Mouse (Mus musculus): ENCODE results near the gene Pigz. TPM values are rescaled to one million over a fixed set of nuclear protein-coding genes. Genes with fewer than 3 reads are reported as not detected.

Gene Pigz
- 0.25 and 0.67 TPM in 2 replicates for polyA plus RNA-seq (2014; fragmentation: Nextera tagmentation; extraction: Ambion mirVana)

- Histone ChIP-seq H3K9ac (ENCODE audit: low read length) (peak within 1 kb of the TSS; percentile 54), H3K4me3 (ENCODE audit: low read depth, low read length) (peak within 1 kb of the TSS; percentile 42), H3K36me3 (ENCODE audit: control insufficient read depth, insufficient read depth, low read length) (no peaks in the 10 kb centered on the region), H3K4me2 (ENCODE audit: low read depth, severe bottlenecking) (peak within 1 kb of the TSS; percentile 78), H3K27me3 (ENCODE audit: control insufficient read depth, insufficient read depth, low read length) (peaks cover 37% of the 10 kb centered on the region), H3K4me1 (ENCODE audit: control insufficient read depth, insufficient read depth, low read length) (0 out of 2 replicates have a peak, but pooled peaks cover 7% of the 10 kb centered on the region), H3K27ac (replicated peaks; ENCODE audit: low read depth, low read length) (no peak within 1 kb of the TSS), H3K9me3 (ENCODE audit: control insufficient read depth, low read length) (no peaks in the 10 kb centered on the region)
- DNase-seq (ENCODE audit: low spot score) (peak; percentile 50), ATAC-seq (ENCODE audit: insufficient number of reproducible peaks, low FRiP score, low TSS enrichment, low read depth) (no peak)
- 10% methylated on average over 42 of the region's 42 CpGs for WGBS
Observed at GRCm38 (mm10) chr16:31933751-31934549, at the start of gene Pigz. Gene Pigz, plus strand, starts transcription at chr16:31933851.

GRCm38 (mm10) chr16:31883902-31884301 lies 49.7 kb upstream of the Pigz start:
- 8% methylated on average over 6 of the region's 6 CpGs for WGBS
- no peaks in the 10 kb centered on the region for H3K9me3 ChIP-seq (ENCODE audit: control insufficient read depth, low read length)
- peak overlapping the region; percentile 13; the same call in 1 of the 2 replicates for H3K4me2 ChIP-seq (ENCODE audit: low read depth, severe bottlenecking)
- H3K9ac ChIP-seq (ENCODE audit: low read length), result 0 out of 2 replicates have a peak overlapping the region, but pooled peaks have one; percentile 4
- 0 out of 2 replicates have a peak, but pooled peaks have one; percentile 44 for ATAC-seq (ENCODE audit: insufficient number of reproducible peaks, low FRiP score, low TSS enrichment, low read depth)
- H3K27ac ChIP-seq (replicated peaks; ENCODE audit: low read depth, low read length), result no peak overlapping the region
- no peaks in the 10 kb centered on the region for H3K27me3 ChIP-seq (ENCODE audit: control insufficient read depth, insufficient read depth, low read length)
- peaks cover 5% of the 10 kb centered on the region; the same call in 1 of the 2 replicates for H3K4me1 ChIP-seq (ENCODE audit: control insufficient read depth, insufficient read depth, low read length)
- H3K36me3 ChIP-seq (ENCODE audit: control insufficient read depth, insufficient read depth, low read length), result no peaks in the 10 kb centered on the region
- DNase-seq (ENCODE audit: low spot score), result peak; percentile 36
- no peak overlapping the region for H3K4me3 ChIP-seq (ENCODE audit: low read depth, low read length)

GRCm38 (mm10) chr16:31890907-31891306 lies 42.7 kb upstream of the Pigz start:
- no peaks in the 10 kb centered on the region for H3K9me3 ChIP-seq (ENCODE audit: control insufficient read depth, low read length)
- no peak overlapping the region for H3K4me3 ChIP-seq (ENCODE audit: low read depth, low read length)
- H3K9ac ChIP-seq (ENCODE audit: low read length), result no peak overlapping the region
- H3K4me1 ChIP-seq (ENCODE audit: control insufficient read depth, insufficient read depth, low read length), result no peaks in the 10 kb centered on the region
- ATAC-seq (ENCODE audit: insufficient number of reproducible peaks, low FRiP score, low TSS enrichment, low read depth) (no peak), DNase-seq (ENCODE audit: low spot score) (no peak)
- H3K4me2 ChIP-seq (ENCODE audit: low read depth, severe bottlenecking), result no peak overlapping the region
- H3K27me3 ChIP-seq (ENCODE audit: control insufficient read depth, insufficient read depth, low read length), result no peaks in the 10 kb centered on the region
- no peaks in the 10 kb centered on the region for H3K36me3 ChIP-seq (ENCODE audit: control insufficient read depth, insufficient read depth, low read length)
- WGBS, result 83% methylated on average over 7 of the region's 7 CpGs
- no peak overlapping the region for H3K27ac ChIP-seq (replicated peaks; ENCODE audit: low read depth, low read length)

GRCm38 (mm10) chr16:31893396-31894141 lies 40.1 kb upstream of the Pigz start:
- H3K4me1 ChIP-seq (ENCODE audit: control insufficient read depth, insufficient read depth, low read length), result peaks cover 10% of the 10 kb centered on the region
- H3K4me2 ChIP-seq (ENCODE audit: low read depth, severe bottlenecking), result no peak overlapping the region
- H3K36me3 ChIP-seq (ENCODE audit: control insufficient read depth, insufficient read depth, low read length), result no peaks in the 10 kb centered on the region
- H3K9ac ChIP-seq (ENCODE audit: low read length), result no peak overlapping the region
- no peak for ATAC-seq (ENCODE audit: insufficient number of reproducible peaks, low FRiP score, low TSS enrichment, low read depth)
- no peaks in the 10 kb centered on the region for H3K9me3 ChIP-seq (ENCODE audit: control insufficient read depth, low read length)
- H3K27me3 ChIP-seq (ENCODE audit: control insufficient read depth, insufficient read depth, low read length), result no peaks in the 10 kb centered on the region
- DNase-seq (ENCODE audit: low spot score), result no peak
- H3K27ac ChIP-seq (replicated peaks; ENCODE audit: low read depth, low read length), result no peak overlapping the region
- no peak overlapping the region for H3K4me3 ChIP-seq (ENCODE audit: low read depth, low read length)
- 64% methylated on average over 5 of the region's 5 CpGs for WGBS

GRCm38 (mm10) chr16:31896971-31897774 lies 36.5 kb upstream of the Pigz start:
- Histone ChIP-seq H3K36me3 (ENCODE audit: control insufficient read depth, insufficient read depth, low read length) (no peaks in the 10 kb centered on the region), H3K4me1 (ENCODE audit: control insufficient read depth, insufficient read depth, low read length) (peaks cover 10% of the 10 kb centered on the region), H3K27me3 (ENCODE audit: control insufficient read depth, insufficient read depth, low read length) (no peaks in the 10 kb centered on the region), H3K4me2 (ENCODE audit: low read depth, severe bottlenecking) (peak overlapping the region; percentile 52), H3K4me3 (ENCODE audit: low read depth, low read length) (peak overlapping the region; percentile 16; the same call in 1 of the 2 replicates), H3K9me3 (ENCODE audit: control insufficient read depth, low read length) (no peaks in the 10 kb centered on the region), H3K9ac (ENCODE audit: low read length) (peak overlapping the region; percentile 47), H3K27ac (replicated peaks; ENCODE audit: low read depth, low read length) (no peak overlapping the region)
- WGBS, result 13% methylated on average over 28 of the region's 29 CpGs
- ATAC-seq (ENCODE audit: insufficient number of reproducible peaks, low FRiP score, low TSS enrichment, low read depth), result 0 out of 2 replicates have a peak, but pooled peaks have one; percentile 19
- DNase-seq (ENCODE audit: low spot score), result peak; percentile 73

- Histone ChIP-seq H3K27me3 (ENCODE audit: control insufficient read depth, insufficient read depth, low read length) (no peaks in the 10 kb centered on the region), H3K4me2 (ENCODE audit: low read depth, severe bottlenecking) (no peak overlapping the region), H3K27ac (replicated peaks; ENCODE audit: low read depth, low read length) (no peak overlapping the region), H3K9me3 (ENCODE audit: control insufficient read depth, low read length) (no peaks in the 10 kb centered on the region), H3K4me1 (ENCODE audit: control insufficient read depth, insufficient read depth, low read length) (peaks cover 10% of the 10 kb centered on the region), H3K36me3 (ENCODE audit: control insufficient read depth, insufficient read depth, low read length) (no peaks in the 10 kb centered on the region), H3K4me3 (ENCODE audit: low read depth, low read length) (no peak overlapping the region), H3K9ac (ENCODE audit: low read length) (no peak overlapping the region)
- DNase-seq (ENCODE audit: low spot score), result no peak
- WGBS, result 87% methylated on average over 18 of the region's 18 CpGs
- peak; percentile 47; the same call in 1 of the 2 replicates for ATAC-seq (ENCODE audit: insufficient number of reproducible peaks, low FRiP score, low TSS enrichment, low read depth)
Observed at GRCm38 (mm10) chr16:31898546-31899326, 34.9 kb upstream of the Pigz start.

GRCm38 (mm10) chr16:31901886-31902285 lies 31.8 kb upstream of the Pigz start:
- no peak overlapping the region for H3K27ac ChIP-seq (replicated peaks; ENCODE audit: low read depth, low read length)
- no peak overlapping the region for H3K9ac ChIP-seq (ENCODE audit: low read length)
- H3K36me3 ChIP-seq (ENCODE audit: control insufficient read depth, insufficient read depth, low read length), result no peaks in the 10 kb centered on the region
- 79% methylated on average over 1 of the region's 1 CpGs for WGBS
- peaks cover 10% of the 10 kb centered on the region for H3K4me1 ChIP-seq (ENCODE audit: control insufficient read depth, insufficient read depth, low read length)
- H3K9me3 ChIP-seq (ENCODE audit: control insufficient read depth, low read length), result no peaks in the 10 kb centered on the region
- H3K4me2 ChIP-seq (ENCODE audit: low read depth, severe bottlenecking), result no peak overlapping the region
- ATAC-seq (ENCODE audit: insufficient number of reproducible peaks, low FRiP score, low TSS enrichment, low read depth) (no peak), DNase-seq (ENCODE audit: low spot score) (no peak)
- no peak overlapping the region for H3K4me3 ChIP-seq (ENCODE audit: low read depth, low read length)
- no peaks in the 10 kb centered on the region for H3K27me3 ChIP-seq (ENCODE audit: control insufficient read depth, insufficient read depth, low read length)

Measured in limb, embryonic 11.5 days (tissue).